Mouse (Mus musculus) hindbrain, embryonic 15.5 days (tissue): ENCODE results near the gene Sulf2. TPM values are rescaled to one million over a fixed set of nuclear protein-coding genes. Genes with fewer than 3 reads are reported as not detected.
"Not testable (repeated sequence)": the region's sequence is repeated elsewhere in the genome, so short reads cannot be mapped to it uniquely, and the experiment has no call there.

ENCODE experiments used
- ATAC-seq: fragments of 200-750 bp; cut with Nextera tagmentation; 2 replicates; pipeline ENCODE4 v1.8.0; 2017; ENCODE audit warnings: low read depth, moderate number of reproducible peaks, moderate TSS enrichment; ENCODE audit not compliant: low FRiP score
- H3K27ac ChIP-seq: fragments of 300-500 bp; sonication (generic); replicated peaks from 2 replicates; pipeline ENCODE4 v1.5.1; 2015; ENCODE audit warnings: mild to moderate bottlenecking, inconsistent platforms
- H3K27me3 ChIP-seq: fragments of 300-500 bp; sonication (generic); 2 replicates; pipeline ENCODE4 v1.6.1; 2015; ENCODE audit warnings: control low read depth, inconsistent platforms
- H3K36me3 ChIP-seq: fragments of 300-500 bp; sonication (generic); 2 replicates; pipeline ENCODE4 v1.6.1; 2015; ENCODE audit warnings: control low read depth, inconsistent platforms
- H3K4me1 ChIP-seq: fragments of 300-500 bp; sonication (generic); replicated peaks from 2 replicates; pipeline ENCODE4 v1.6.1; 2015; ENCODE audit warnings: control low read depth, inconsistent platforms
- H3K4me2 ChIP-seq: fragments of 300-500 bp; sonication (generic); 2 replicates; pipeline ENCODE4 v1.6.1; 2015; ENCODE audit warnings: moderate library complexity, mild to moderate bottlenecking, inconsistent platforms
- H3K4me3 ChIP-seq: fragments of 300-500 bp; sonication (generic); 2 replicates; pipeline ENCODE4 v1.5.1; 2015; ENCODE audit warnings: mild to moderate bottlenecking, inconsistent platforms
- H3K9ac ChIP-seq: fragments of 300-500 bp; sonication (generic); 2 replicates; pipeline ENCODE4 v1.6.1; 2015; ENCODE audit warnings: inconsistent platforms
- H3K9me3 ChIP-seq: fragments of 300-500 bp; sonication (generic); 2 replicates; pipeline ENCODE4 v1.6.1; 2016; ENCODE audit warnings: control low read depth, inconsistent platforms
- whole genome bisulfite sequencing: fragments of 180-500 bp; shearing (Covaris S2); methylation state at CpG from one replicate; pipeline ENCODE4 v1.1.7; 2015; 5-methylcytosine and 5-hydroxymethylcytosine counted together
- polyA plus RNA-seq: library from polyadenylated mRNA; unstranded; fragments of >200 nt; fragmentation: Nextera tagmentation; extraction: Ambion mirVana; gene quantifications from 2 replicates; pipeline ENCODE4 v1.2.1, GENCODE M21; 2015

The Sulf2 gene
- polyA plus RNA-seq, 1 experiment from 2014 or later, result 113 TPM

GRCm38 (mm10) chr2:166187319-166187718, 31.9 kb upstream of the Sulf2 start:
- ATAC-seq, H3K36me3 ChIP-seq, H3K9ac ChIP-seq, H3K27ac ChIP-seq, H3K27me3 ChIP-seq, H3K9me3 ChIP-seq, H3K4me2 ChIP-seq, H3K4me3 ChIP-seq: not testable (repeated sequence)
- peaks cover 26% of the 10 kb centered on the region for H3K4me1 ChIP-seq
- 38% methylated on average over 8 of the region's 8 CpGs for WGBS

GRCm38 (mm10) chr2:166186244-166186948, 30.9 kb upstream of the Sulf2 start:
- H3K9ac ChIP-seq, result no peak overlapping the region
- WGBS, result 84% methylated on average over 16 of the region's 16 CpGs
- H3K9me3 ChIP-seq, result no peaks in the 10 kb centered on the region
- H3K27me3 ChIP-seq, result no peaks in the 10 kb centered on the region
- no peak overlapping the region for H3K4me2 ChIP-seq
- H3K36me3 ChIP-seq, result no peaks in the 10 kb centered on the region
- peaks cover 26% of the 10 kb centered on the region for H3K4me1 ChIP-seq
- H3K4me3 ChIP-seq, result no peak overlapping the region
- ATAC-seq, result no peak
- peak overlapping the region; percentile 4; the same call in 1 of the 2 replicates for H3K27ac ChIP-seq

GRCm38 (mm10) chr2:166185768-166186167, 30.3 kb upstream of the Sulf2 start:
- no peak overlapping the region for H3K27ac ChIP-seq
- no peak overlapping the region for H3K9ac ChIP-seq
- H3K27me3 ChIP-seq, result no peaks in the 10 kb centered on the region
- ATAC-seq, result no peak
- H3K36me3 ChIP-seq, result no peaks in the 10 kb centered on the region
- peaks cover 28% of the 10 kb centered on the region for H3K4me1 ChIP-seq
- H3K9me3 ChIP-seq, result no peaks in the 10 kb centered on the region
- WGBS, result 90% methylated on average over 6 of the region's 6 CpGs
- H3K4me2 ChIP-seq, result no peak overlapping the region
- H3K4me3 ChIP-seq, result no peak overlapping the region

- ATAC-seq, result no peak
- H3K4me1 ChIP-seq, result peaks cover 36% of the 10 kb centered on the region
- 63% methylated on average over 6 of the region's 6 CpGs for WGBS
- no peaks in the 10 kb centered on the region for H3K27me3 ChIP-seq
- H3K4me2 ChIP-seq, result no peak overlapping the region
- H3K9ac ChIP-seq, result no peak overlapping the region
- H3K9me3 ChIP-seq, result no peaks in the 10 kb centered on the region
- H3K4me3 ChIP-seq, result no peak overlapping the region
- H3K27ac ChIP-seq, result no peak overlapping the region
- H3K36me3 ChIP-seq, result no peaks in the 10 kb centered on the region
Measured at GRCm38 (mm10) chr2:166184417-166184816, 29.0 kb upstream of the Sulf2 start.

- no peak overlapping the region for H3K4me2 ChIP-seq
- no peak overlapping the region for H3K9ac ChIP-seq
- H3K27ac ChIP-seq, result no peak overlapping the region
- 68% methylated on average over 15 of the region's 15 CpGs for WGBS
- H3K9me3 ChIP-seq, result no peaks in the 10 kb centered on the region
- H3K4me1 ChIP-seq, result peaks cover 31% of the 10 kb centered on the region
- H3K4me3 ChIP-seq, result no peak overlapping the region
- H3K36me3 ChIP-seq, result no peaks in the 10 kb centered on the region
- H3K27me3 ChIP-seq, result no peaks in the 10 kb centered on the region
- ATAC-seq, result no peak
Measured at GRCm38 (mm10) chr2:166182009-166182685, 26.7 kb upstream of the Sulf2 start.

GRCm38 (mm10) chr2:166180744-166181508, 25.5 kb upstream of the Sulf2 start:
- Histone ChIP-seq H3K4me1 (peaks cover 27% of the 10 kb centered on the region), H3K27me3 (peaks cover 4% of the 10 kb centered on the region; the same call in 1 of the 2 replicates), H3K4me3 (no peak overlapping the region), H3K36me3 (no peaks in the 10 kb centered on the region), H3K9ac (no peak overlapping the region), H3K27ac (peak overlapping the region; percentile 47), H3K4me2 (no peak overlapping the region), H3K9me3 (no peaks in the 10 kb centered on the region)
- 20% methylated on average over 11 of the region's 11 CpGs for WGBS
- peak; percentile 45 for ATAC-seq

GRCm38 (mm10) chr2:166180136-166180649, 24.7 kb upstream of the Sulf2 start:
- H3K9me3 ChIP-seq, result no peaks in the 10 kb centered on the region
- peaks cover 4% of the 10 kb centered on the region; the same call in 1 of the 2 replicates for H3K27me3 ChIP-seq
- H3K9ac ChIP-seq, result no peak overlapping the region
- H3K4me2 ChIP-seq, result no peak overlapping the region
- H3K36me3 ChIP-seq, result no peaks in the 10 kb centered on the region
- ATAC-seq, result no peak
- WGBS, result 38% methylated on average over 5 of the region's 5 CpGs
- H3K4me1 ChIP-seq, result peaks cover 34% of the 10 kb centered on the region
- no peak overlapping the region for H3K4me3 ChIP-seq
- H3K27ac ChIP-seq, result peak overlapping the region; percentile 47

- Histone ChIP-seq H3K27me3 (peaks cover 4% of the 10 kb centered on the region; the same call in 1 of the 2 replicates), H3K36me3 (no peaks in the 10 kb centered on the region), H3K4me3 (no peak overlapping the region), H3K9me3 (no peaks in the 10 kb centered on the region), H3K9ac (no peak overlapping the region), H3K4me2 (no peak overlapping the region), H3K4me1 (peaks cover 34% of the 10 kb centered on the region), H3K27ac (peak overlapping the region; percentile 47)
- 45% methylated on average over 4 of the region's 4 CpGs for WGBS
- no peak for ATAC-seq
Measured at GRCm38 (mm10) chr2:166179457-166180101, 24.1 kb upstream of the Sulf2 start.

GRCm38 (mm10) chr2:166175552-166176136, 20.2 kb upstream of the Sulf2 start:
- Histone ChIP-seq H3K4me1 (peaks cover 29% of the 10 kb centered on the region), H3K4me2 (0 out of 2 replicates have a peak overlapping the region, but pooled peaks have one; percentile 11), H3K9me3 (no peaks in the 10 kb centered on the region), H3K27me3 (peaks cover 16% of the 10 kb centered on the region), H3K4me3 (no peak overlapping the region), H3K27ac (peak overlapping the region; percentile 58), H3K36me3 (no peaks in the 10 kb centered on the region), H3K9ac (no peak overlapping the region)
- 61% methylated on average over 8 of the region's 8 CpGs for WGBS
- no peak for ATAC-seq

GRCm38 (mm10) chr2:166175145-166175544, 19.7 kb upstream of the Sulf2 start:
- no peak overlapping the region for H3K9ac ChIP-seq
- 21% methylated on average over 3 of the region's 3 CpGs for WGBS
- H3K36me3 ChIP-seq, result no peaks in the 10 kb centered on the region
- 0 out of 2 replicates have a peak, but pooled peaks have one; percentile 73 for ATAC-seq
- peaks cover 16% of the 10 kb centered on the region for H3K27me3 ChIP-seq
- 0 out of 2 replicates have a peak overlapping the region, but pooled peaks have one; percentile 11 for H3K4me2 ChIP-seq
- H3K9me3 ChIP-seq, result no peaks in the 10 kb centered on the region
- no peak overlapping the region for H3K4me3 ChIP-seq
- peak overlapping the region; percentile 58 for H3K27ac ChIP-seq
- peaks cover 28% of the 10 kb centered on the region for H3K4me1 ChIP-seq

- no peak overlapping the region for H3K4me2 ChIP-seq
- no peak overlapping the region for H3K4me3 ChIP-seq
- H3K27ac ChIP-seq, result no peak overlapping the region
- ATAC-seq, result no peak
- no peaks in the 10 kb centered on the region for H3K36me3 ChIP-seq
- H3K27me3 ChIP-seq, result peaks cover 16% of the 10 kb centered on the region
- 85% methylated on average over 5 of the region's 5 CpGs for WGBS
- H3K4me1 ChIP-seq, result peaks cover 32% of the 10 kb centered on the region
- H3K9ac ChIP-seq, result no peak overlapping the region
- no peaks in the 10 kb centered on the region for H3K9me3 ChIP-seq
Measured at GRCm38 (mm10) chr2:166173169-166173568, 17.7 kb upstream of the Sulf2 start.
